Mouse (Mus musculus): ENCODE measurements at regions not wholly inside any gene's neighbourhood (a gene's known extent, or its start where the extent isn't known, plus 50 kb on each side); places are given as distances from the start of the nearest gene placed in this dataset.

DNA sequence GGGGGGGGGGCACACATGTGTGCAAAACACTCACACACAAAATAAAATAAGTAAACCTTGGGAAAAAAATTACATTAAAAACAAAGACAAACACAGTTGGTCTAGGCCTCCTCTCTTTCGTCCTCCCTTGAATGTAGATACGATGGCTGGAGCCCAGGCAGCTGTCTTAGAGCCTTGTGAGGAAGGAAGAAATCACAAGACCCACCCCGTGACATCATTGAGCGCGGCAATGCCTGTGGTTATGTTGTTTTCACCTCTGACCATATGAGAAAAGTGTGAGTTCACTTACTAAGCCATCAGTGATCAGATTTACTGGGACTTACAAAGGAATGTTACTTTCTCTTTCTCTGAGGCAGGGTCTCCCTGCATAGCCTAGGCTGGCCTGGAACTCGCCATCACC lies 64.8 kb upstream of the Slc6a6 start:
- DNase-seq (ENCODE audit: low spot score in 2 of 2) = no peak

GRCm38 (mm10) chr6:91619735-91620732 lies 63.8 kb upstream of the Slc6a6 start:
- no peak for DNase-seq (ENCODE audit: low spot score in 2 of 2)

GRCm38 (mm10) chr6:91621437-91621836 lies 62.4 kb upstream of the Slc6a6 start:
- no peak for DNase-seq (ENCODE audit: low spot score in 2 of 2)

DNA sequence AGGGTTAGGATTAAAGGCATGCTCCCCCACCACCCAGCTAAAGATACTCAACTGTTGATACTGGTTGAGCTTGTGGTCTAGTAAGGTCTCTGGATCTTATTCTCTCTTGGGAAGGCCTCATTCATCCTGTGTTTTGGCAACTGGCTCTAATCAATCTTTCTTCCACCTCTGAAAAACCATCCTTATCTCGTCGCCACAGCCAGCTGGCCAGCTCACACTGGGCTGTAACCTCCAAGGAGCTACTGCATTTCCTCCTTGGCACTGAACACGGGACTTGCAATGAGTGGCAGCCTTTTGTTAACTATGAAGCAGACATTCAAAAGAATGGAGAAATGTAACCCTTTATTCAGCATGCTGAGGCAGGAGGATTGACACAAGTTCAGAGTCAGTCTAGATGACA lies 61.4 kb upstream of the Slc6a6 start:
- DNase-seq (ENCODE audit: low spot score in 2 of 2) = no peak

- DNase-seq (ENCODE audit: low spot score in 2 of 2) = no peak
Measured at GRCm38 (mm10) chr6:91623646-91624045, 60.2 kb upstream of the Slc6a6 start.

DNA sequence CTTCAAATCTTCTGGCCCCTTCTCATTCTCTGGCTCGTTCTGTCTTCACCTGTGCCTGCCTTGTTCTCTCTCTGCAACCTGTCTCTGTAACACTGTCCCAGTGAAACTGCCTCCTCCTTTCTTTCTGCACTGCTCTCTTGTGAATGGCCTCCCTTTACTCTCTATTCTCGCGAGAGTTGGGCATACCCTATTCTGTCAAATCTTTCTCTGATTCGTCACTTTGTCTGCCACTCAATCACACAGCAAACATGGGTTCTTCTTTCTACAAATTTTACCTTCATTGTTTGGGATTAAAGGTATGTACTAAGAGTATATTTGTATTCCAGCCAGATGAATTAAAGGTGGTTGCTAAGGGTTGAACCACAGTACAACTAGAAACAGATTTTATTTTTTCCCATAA lies 54.6 kb upstream of the Slc6a6 start:
- DNase-seq (ENCODE audit: low spot score in 2 of 2) = no peak

- no peak for DNase-seq (ENCODE audit: low spot score in 2 of 2)
Measured at GRCm38 (mm10) chr6:91631261-91631660, 52.6 kb upstream of the Slc6a6 start.

Measured in layer of hippocampus, adult 8-10 months (tissue).